Mouse (Mus musculus) heart, adult 2 months (tissue): ENCODE measurements around the gene Ddx58. TPM values are rescaled to one million over a fixed set of nuclear protein-coding genes. Genes with fewer than 3 reads are reported as not detected.

Source experiments
- DNase-seq, 2 experiments: peaks; one replicate each; pipeline ENCODE4 v3.0.0; 2021
- H3K27ac ChIP-seq: fragments of 200-600 bp; 2 replicates; pipeline ENCODE4 v1.8.1; 2022
- H3K27me3 ChIP-seq: fragments of 200-500 bp; 2 replicates; pipeline ENCODE4 v1.6.1; 2012; ENCODE audit warnings: mild to moderate bottlenecking, low read length, inconsistent platforms, mixed read lengths; ENCODE audit not compliant: control insufficient read depth, insufficient read depth
- H3K36me3 ChIP-seq: fragments of 200-500 bp; 2 replicates; pipeline ENCODE4 v1.6.1; 2012; ENCODE audit warnings: low read length, inconsistent platforms; ENCODE audit not compliant: control insufficient read depth, insufficient read depth
- H3K4me1 ChIP-seq: fragments of 200-500 bp; 2 replicates; pipeline ENCODE4 v1.6.1; 2011; ENCODE audit warnings: low read length; ENCODE audit not compliant: control insufficient read depth, insufficient read depth
- H3K4me3 ChIP-seq: fragments of 200-600 bp; 2 replicates; pipeline ENCODE4 v1.8.1; 2022
- H3K79me2 ChIP-seq: fragments of 200-500 bp; replicated peaks from 2 replicates; pipeline ENCODE4 v1.6.1; 2012; ENCODE audit warnings: mild to moderate bottlenecking, inconsistent platforms, low read length, moderate library complexity, mixed read lengths; ENCODE audit not compliant: control insufficient read depth, insufficient read depth
- H3K9ac ChIP-seq: fragments of 200-500 bp; 2 replicates; pipeline ENCODE4 v1.6.1; 2012; ENCODE audit warnings: low read depth, mild to moderate bottlenecking, control low read depth, inconsistent platforms, low read length, mixed read lengths
- CTCF ChIP-seq: fragments of 200-600 bp; IDR thresholded peaks from 2 replicates; pipeline ENCODE4 v1.8.1; 2022; ENCODE audit warnings: antibody characterized with exemption, mild to moderate bottlenecking, moderate library complexity
- EP300 ChIP-seq: fragments of 200-500 bp; IDR thresholded peaks from 2 replicates; pipeline ENCODE4 v1.6.1; 2011; ENCODE audit warnings: low read depth, low read length, control low read depth; ENCODE audit not compliant: insufficient read depth
- POLR2A ChIP-seq: fragments of 200-500 bp; IDR thresholded peaks from 2 replicates; pipeline ENCODE4 v1.6.1; 2011; ENCODE audit warnings: mild to moderate bottlenecking, low read depth, low read length, control low read depth; ENCODE audit not compliant: insufficient read depth
- WGBS: fragments of 180-500 bp; shearing (Covaris S2); methylation state at CpG from one replicate; pipeline ENCODE4 v1.1.7; 2018; 5-methylcytosine and 5-hydroxymethylcytosine counted together
- intact Hi-C: fragments of 180-260 bp; cut with DNase I; formaldehyde crosslinking; loops from one replicate; pipeline ENCODE4 v1.15.1; 2025
- polyA plus RNA-seq: library from polyadenylated mRNA; depleted of rRNA; stranded (reverse); fragments of >200 nt; gene quantifications from 2 replicates; pipeline ENCODE4 v1.2.3, GENCODE M21; 2012
- total RNA-seq, 2 experiments: library from RNA; stranded (reverse); gene quantifications; 2 replicates each; pipeline ENCODE4 v1.2.3; 2021

Ddx58 gene
- total and polyA plus RNA-seq, 3 experiments: 6.4 to 7.7 (median 7.2) TPM

GRCm38 (mm10) chr4:40184470-40184869 is 55.2 kb downstream of the Ddx58 start:
- DNase-seq: no peak
- H3K9ac ChIP-seq: no peak overlapping the region
- no peak overlapping the region for H3K27ac ChIP-seq
- H3K36me3 ChIP-seq: no peaks in the 10 kb centered on the region
- no peaks in the 10 kb centered on the region for H3K79me2 ChIP-seq
- H3K4me1 ChIP-seq: no peaks in the 10 kb centered on the region
- intact Hi-C loops: no loop called here
- no peaks in the 10 kb centered on the region for H3K27me3 ChIP-seq
- TF ChIP-seq EP300 (no peak), POLR2A (no peak), CTCF (no peak)
- H3K4me3 ChIP-seq: no peak overlapping the region
- WGBS: 76% methylated on average over 5 of the region's 5 CpGs

- Histone ChIP-seq H3K27ac (no peak overlapping the region), H3K4me3 (no peak overlapping the region), H3K79me2 (no peaks in the 10 kb centered on the region), H3K4me1 (no peaks in the 10 kb centered on the region), H3K27me3 (no peaks in the 10 kb centered on the region), H3K9ac (no peak overlapping the region), H3K36me3 (no peaks in the 10 kb centered on the region)
- TF ChIP-seq CTCF (no peak), EP300 (no peak), POLR2A (no peak)
- no peak for DNase-seq
- 93% methylated on average over 6 of the region's 6 CpGs for WGBS
- intact Hi-C loops: loop anchor here (1.0 kb wide), 2 partner anchors 49 to 102 kb away; no protein-coding TSS in a partner anchor
These were observed 55.8 kb downstream of the Ddx58 start for GRCm38 (mm10) chr4:40183781-40184180.

GRCm38 (mm10) chr4:40182651-40183320 is 56.8 kb downstream of the Ddx58 start:
- no peaks in the 10 kb centered on the region for H3K79me2 ChIP-seq
- H3K4me3 ChIP-seq: no peak overlapping the region
- DNase-seq: peak; percentile 49 to 63
- intact Hi-C loops: loop anchor here (1.0 kb wide), 2 partner anchors 48 to 103 kb away; no protein-coding TSS in a partner anchor
- H3K36me3 ChIP-seq: no peaks in the 10 kb centered on the region
- TF ChIP-seq POLR2A: no peak
- peak; percentile 79 for TF ChIP-seq CTCF
- no peak for TF ChIP-seq EP300
- no peaks in the 10 kb centered on the region for H3K27me3 ChIP-seq
- H3K27ac ChIP-seq: no peak overlapping the region
- no peak overlapping the region for H3K9ac ChIP-seq
- H3K4me1 ChIP-seq: no peaks in the 10 kb centered on the region
- 41% methylated on average over 14 of the region's 14 CpGs for WGBS

- Histone ChIP-seq H3K9ac (no peak overlapping the region), H3K36me3 (no peaks in the 10 kb centered on the region), H3K4me1 (no peaks in the 10 kb centered on the region), H3K27me3 (no peaks in the 10 kb centered on the region), H3K27ac (no peak overlapping the region), H3K4me3 (no peak overlapping the region), H3K79me2 (no peaks in the 10 kb centered on the region)
- no peak for TF ChIP-seq POLR2A
- TF ChIP-seq EP300: no peak
- TF ChIP-seq CTCF: no peak
- no peak for DNase-seq
- intact Hi-C loops: no loop called here
- 93% methylated on average over 8 of the region's 8 CpGs for WGBS
These were observed 57.9 kb downstream of the Ddx58 start for GRCm38 (mm10) chr4:40181681-40182080.

GRCm38 (mm10) chr4:40180046-40180445 is 59.6 kb downstream of the Ddx58 start:
- Histone ChIP-seq H3K36me3 (no peaks in the 10 kb centered on the region), H3K4me1 (no peaks in the 10 kb centered on the region)
- intact Hi-C loops: no loop called here

GRCm38 (mm10) chr4:40178584-40178983 is 61.0 kb downstream of the Ddx58 start:
- TF ChIP-seq CTCF: no peak
- intact Hi-C loops: no loop called here
- 84% methylated on average over 17 of the region's 17 CpGs for WGBS

More at GRCm38 (mm10) chr4:40180046-40180445, 59.6 kb downstream of the Ddx58 start:
- no peak for TF ChIP-seq EP300
- TF ChIP-seq CTCF: no peak
- TF ChIP-seq POLR2A: no peak
- DNase-seq: no peak
- WGBS: 94% methylated on average over 6 of the region's 6 CpGs
- no peak overlapping the region for H3K27ac ChIP-seq
- no peaks in the 10 kb centered on the region for H3K79me2 ChIP-seq
- no peaks in the 10 kb centered on the region for H3K27me3 ChIP-seq
- no peak overlapping the region for H3K4me3 ChIP-seq
- H3K9ac ChIP-seq: no peak overlapping the region

More at GRCm38 (mm10) chr4:40178584-40178983, 61.0 kb downstream of the Ddx58 start:
- no peaks in the 10 kb centered on the region for H3K27me3 ChIP-seq
- H3K4me3 ChIP-seq: no peak overlapping the region
- no peak overlapping the region for H3K9ac ChIP-seq
- H3K79me2 ChIP-seq: no peaks in the 10 kb centered on the region
- no peaks in the 10 kb centered on the region for H3K36me3 ChIP-seq
- no peak for DNase-seq
- H3K4me1 ChIP-seq: no peaks in the 10 kb centered on the region
- no peak overlapping the region for H3K27ac ChIP-seq
